26 mouse cellular contexts compared by ENCODE assay signal in genomic region chr10:75015465-75015864, GRCm38 (mm10). TPM values are rescaled to one million over a fixed set of nuclear protein-coding genes. Genes with fewer than 3 reads are reported as not detected.
"Had no signal": no experiment of that assay in that cellular context is flagged by ENCODE, and none has a peak within 500 bp of the region (broad histone marks: within the 10 kb centered on the region; RNA-seq: fewer than 3 reads in every experiment).

No protein-coding gene starts in this region.

- DNase-seq: kidney, adult 2 months; kidney, postnatal 14 days; layer of hippocampus, postnatal 36 days; liver, embryonic 13.5 days; lung, postnatal 10 days; lung, postnatal 36 days; midbrain, embryonic 14.5 days; retina, postnatal 1 day; right cerebral cortex, postnatal 25 days; spleen, adult 18-20 months; thymus, postnatal 25 days had no signal

- H3K36me3 ChIP-seq: liver, embryonic 13.5 days; lung, embryonic 15.5 days; stomach, embryonic 15.5 days had no signal

- H3K9ac ChIP-seq: liver, embryonic 13.5 days; lung, embryonic 15.5 days; neural tube, embryonic 13.5 days; stomach, embryonic 15.5 days had no signal

- H3K9me3 ChIP-seq: liver, embryonic 13.5 days; lung, embryonic 15.5 days; neural tube, embryonic 13.5 days; stomach, embryonic 15.5 days had no signal

- ATAC-seq: intestine, postnatal 0 days had no signal

- H3K4me1 ChIP-seq: liver, embryonic 13.5 days; lung, embryonic 15.5 days; stomach, embryonic 15.5 days had no signal

- H3K27ac ChIP-seq: layer of hippocampus, adult 2 months; left cerebral cortex, adult 2 months; liver, embryonic 13.5 days; lung, embryonic 15.5 days; neural tube, embryonic 13.5 days; stomach, embryonic 15.5 days had no signal

- H3K4me2 ChIP-seq: liver, embryonic 13.5 days; lung, embryonic 15.5 days; neural tube, embryonic 13.5 days; stomach, embryonic 15.5 days had no signal

- H3K27me3 ChIP-seq: liver, embryonic 13.5 days; lung, embryonic 15.5 days; megakaryocyte, embryonic 14.5 days; neural tube, embryonic 13.5 days; stomach, embryonic 15.5 days had no signal

- H3K4me3 ChIP-seq: layer of hippocampus, adult 2 months; left cerebral cortex, adult 2 months; liver, embryonic 13.5 days; lung, embryonic 15.5 days; megakaryocyte, embryonic 14.5 days; myocyte; neural tube, embryonic 13.5 days; stomach, embryonic 15.5 days had no signal

RNA-seq across cellular contexts. Expression of gene Rsph14, which starts 16.9 kb away (rescaled TPM):
- polyA plus RNA-seq: intestine, embryonic 14.5 days; intestine, postnatal 0 days; kidney, adult 2 months; large intestine, adult 2 months; limb, embryonic 11.5 days; limb, embryonic 14.5 days; liver, adult 2 months; liver, embryonic 13.5 days; liver, embryonic 16.5 days; myocyte; stomach, embryonic 15.5 days; urinary bladder, adult 2 months had no signal

RNA-seq across cellular contexts. Expression of gene Gnaz, which starts 48.5 kb away (rescaled TPM):
- polyA plus RNA-seq: liver, adult 2 months had no signal
